Mouse (Mus musculus) adrenal gland, adult 10 weeks (tissue): ENCODE data around the gene Gm10840. TPM values are rescaled to one million over a fixed set of nuclear protein-coding genes. Genes with fewer than 3 reads are reported as not detected.

Source experiments
- polyA plus RNA-seq: library from polyadenylated mRNA; stranded (reverse); fragments of 350-450 nt; fragmentation: Illumina TruSeq; extraction: RNeasy Lipid Tissue Mini Kit (QIAGEN cat#74804); gene quantifications from one replicate; pipeline ENCODE4 v1.2.3, GENCODE M21; 2014; ENCODE audit warnings: low read depth, low replicate concordance

The Gm10840 gene
- polyA plus RNA-seq, result not detected

DNA sequence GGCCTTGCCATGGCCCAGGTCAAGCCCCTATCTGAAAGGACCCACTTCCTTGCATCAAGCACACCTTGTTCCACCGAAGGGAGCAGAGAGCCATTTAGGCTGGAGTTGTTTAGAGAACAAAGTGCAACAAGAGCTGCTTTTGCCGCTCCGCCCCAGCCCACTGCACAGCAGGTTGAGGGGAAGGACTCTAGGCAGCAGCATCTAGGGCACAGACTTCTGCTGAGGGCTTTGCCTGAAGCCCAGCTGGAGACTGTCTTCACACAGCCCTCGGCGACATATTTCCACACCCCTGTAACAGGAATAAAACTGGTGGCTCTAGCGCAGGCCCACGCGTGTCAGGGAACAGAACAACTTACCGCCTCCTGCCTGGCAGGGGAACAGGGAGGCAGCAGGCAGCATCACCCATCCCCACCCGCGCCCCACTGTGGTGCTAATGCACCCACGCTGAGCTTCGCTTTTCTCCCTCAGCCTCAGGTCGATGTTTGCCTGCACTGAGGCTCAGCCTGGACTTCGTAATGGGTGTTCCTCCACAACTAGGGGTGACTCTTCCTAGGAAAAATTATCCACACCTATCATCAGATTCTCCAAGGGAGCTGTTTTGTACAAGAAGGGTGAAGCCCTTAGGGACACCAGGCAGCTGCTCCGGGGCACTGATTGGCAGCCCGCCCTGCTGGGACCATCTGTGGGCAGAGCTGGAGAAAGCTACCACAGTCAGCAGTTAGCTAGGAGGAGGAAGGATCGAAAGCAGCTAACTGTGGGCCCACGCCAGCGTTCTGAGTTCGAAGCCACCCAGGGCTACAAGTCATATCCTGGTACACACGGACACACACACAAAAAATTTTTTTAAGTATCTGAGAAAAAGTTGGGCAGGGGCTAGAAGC lies at the start of gene Gm10840, which contains the start of gene Limd2:
Gene Gm10840, plus strand, starts transcription at position 10 of the 881 bp plus-strand sequence.
Gene Limd2, minus strand, starts transcription at position 20 of the 881 bp plus-strand sequence.

GRCm38 (mm10) chr11:106202123-106202465 lies 41.4 kb downstream of the Gm10840 start, which contains the start of gene Strada:
TSS of gene Strada (minus strand) at chr11:106202168.

Other genes starting within 250 kb of the Gm10840 start
- 58.4 TPM for gene Cyb561, start 207.5 kb upstream of the Gm10840 start, polyA plus RNA-seq
- gene Ace, start 192.9 kb upstream of the Gm10840 start, polyA plus RNA-seq, result 4.3 TPM
- not detected for gene Ace3, start 166.2 kb upstream of the Gm10840 start, polyA plus RNA-seq
- not detected for gene Kcnh6, start 152.7 kb upstream of the Gm10840 start, polyA plus RNA-seq
- gene Dcaf7, start 124.0 kb upstream of the Gm10840 start, polyA plus RNA-seq, result 43.0 TPM
- gene Taco1, start 94.8 kb upstream of the Gm10840 start, polyA plus RNA-seq, result 15.1 TPM
- gene Map3k3, start 76.2 kb upstream of the Gm10840 start, polyA plus RNA-seq, result 9.6 TPM
- gene Limd2, start within 50 bp of the Gm10840 start, polyA plus RNA-seq, result 2.2 TPM
- 8.9 TPM for gene Strada, start 41.3 kb downstream of the Gm10840 start, polyA plus RNA-seq
- gene Ccdc47, start 55.5 kb downstream of the Gm10840 start, polyA plus RNA-seq, result 267 TPM
- 65.4 TPM for gene Ddx42, start 56.1 kb downstream of the Gm10840 start, polyA plus RNA-seq
- 20.9 TPM for gene Ftsj3, start 95.2 kb downstream of the Gm10840 start, polyA plus RNA-seq
- gene Psmc5, start 95.3 kb downstream of the Gm10840 start, polyA plus RNA-seq, result 33.4 TPM
- 13.2 TPM for gene Smarcd2, start 112.1 kb downstream of the Gm10840 start, polyA plus RNA-seq
- not detected for gene Tcam1, start 115.8 kb downstream of the Gm10840 start, polyA plus RNA-seq
- gene Gh, start 141.0 kb downstream of the Gm10840 start, polyA plus RNA-seq, result not detected
- not detected for gene Cd79b, start 153.9 kb downstream of the Gm10840 start, polyA plus RNA-seq
- gene Scn4a, start 192.4 kb downstream of the Gm10840 start, polyA plus RNA-seq, result 0.23 TPM
- gene Prr29, start 204.6 kb downstream of the Gm10840 start, polyA plus RNA-seq, result not detected
- 6.2 TPM for gene Icam2, start 227.2 kb downstream of the Gm10840 start, polyA plus RNA-seq